Mouse (Mus musculus): ENCODE data around the gene Taar8c. TPM values are rescaled to one million over a fixed set of nuclear protein-coding genes. Genes with fewer than 3 reads are reported as not detected.
A peak's percentile ranks its signal among the peaks of the same experiment; 100 is the strongest.
"Not testable (repeated sequence)": the region's sequence is repeated elsewhere in the genome, so short reads cannot be mapped to it uniquely, and the experiment has no call there.

The Taar8c gene
- polyA plus RNA-seq, 1 experiment from 2014 or later: not detected

DNA sequence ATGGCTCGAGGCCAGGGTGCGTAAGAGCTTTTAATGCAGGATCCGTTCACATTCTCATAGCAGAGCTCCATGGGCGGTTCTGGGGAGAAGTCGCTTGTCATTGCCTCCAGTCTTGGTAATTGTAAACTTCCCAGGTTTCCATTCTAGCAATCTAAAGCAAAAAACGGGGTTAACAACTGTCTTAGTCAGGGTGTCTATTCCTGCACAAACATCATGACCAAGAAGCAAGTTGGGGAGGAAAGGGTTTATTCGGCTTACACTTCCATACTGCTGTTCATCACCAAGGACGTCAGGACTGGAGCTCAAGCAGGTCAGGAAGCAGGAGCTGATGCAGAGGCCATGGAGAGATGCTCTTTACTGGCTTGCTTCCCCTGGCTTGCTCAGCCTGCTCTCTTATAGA is 7.7 kb upstream of the Taar8c start, which contains the start of gene Taar9:
Gene Taar9, minus strand, starts transcription at position 101 of the 400 bp plus-strand sequence.
- H3K4me2 ChIP-seq; H3K27ac ChIP-seq (replicated peaks); ATAC-seq (ENCODE audit: insufficient read depth); H3K9me3 ChIP-seq (replicated peaks); H3K36me3 ChIP-seq (replicated peaks); H3K4me3 ChIP-seq (replicated peaks); H3K9ac ChIP-seq; H3K4me1 ChIP-seq (replicated peaks); H3K27me3 ChIP-seq: not testable (repeated sequence)
- WGBS (ENCODE audit: insufficient replicate concordance): 62% methylated on average over 8 of the region's 8 CpGs

DNA sequence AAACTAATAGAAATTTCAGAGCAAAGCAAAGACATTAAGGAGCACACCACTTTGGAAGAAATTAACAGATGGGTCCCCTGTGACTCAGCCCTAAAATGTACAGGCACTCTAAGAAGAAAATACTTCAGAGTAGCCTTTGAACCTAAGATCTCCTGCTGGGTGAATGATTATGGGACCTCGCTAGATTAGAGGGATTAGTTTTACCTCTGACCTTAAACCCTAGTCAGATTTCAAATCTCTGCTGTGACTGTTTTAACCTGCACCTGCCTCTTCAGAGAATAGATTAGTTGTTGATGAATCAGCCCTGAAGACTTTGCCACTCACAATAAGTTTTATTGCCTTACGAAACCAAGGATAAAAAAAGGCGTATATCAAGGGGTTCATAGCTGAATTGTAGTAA is 6.5 kb upstream of the Taar8c start:
- Histone ChIP-seq H3K4me3 (replicated peaks) (no peak overlapping the region), H3K27ac (replicated peaks) (no peak overlapping the region), H3K36me3 (replicated peaks) (no peaks in the 10 kb centered on the region), H3K4me1 (replicated peaks) (peaks cover 3% of the 10 kb centered on the region; the same call in 1 of the 2 replicates), H3K9me3 (replicated peaks) (no peaks in the 10 kb centered on the region), H3K27me3 (no peaks in the 10 kb centered on the region), H3K4me2 (no peak overlapping the region), H3K9ac (no peak overlapping the region)
- no peak for ATAC-seq (ENCODE audit: insufficient read depth)
- WGBS (ENCODE audit: insufficient replicate concordance): 67% methylated on average over 3 of the region's 3 CpGs

DNA sequence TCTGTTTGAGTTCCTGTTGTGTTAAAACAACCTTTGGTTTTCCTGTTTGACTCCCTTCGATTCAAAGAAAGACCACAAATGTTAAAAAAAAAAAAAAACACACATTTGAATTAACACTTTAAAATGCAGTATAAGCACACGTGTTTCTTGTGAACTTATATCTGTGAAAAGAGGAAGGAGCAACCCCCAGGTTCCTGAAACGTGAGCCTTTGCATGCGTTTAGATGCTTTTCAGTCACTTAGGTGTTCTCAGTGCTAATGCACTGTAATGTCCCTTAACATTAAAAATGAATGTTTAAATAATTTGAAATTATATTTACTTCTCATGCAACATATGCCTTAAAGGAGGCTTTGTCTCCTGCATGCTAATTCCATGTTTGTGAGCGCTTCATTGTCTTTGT is 6.0 kb upstream of the Taar8c start:
- WGBS (ENCODE audit: insufficient replicate concordance): 21% methylated on average over 5 of the region's 5 CpGs
- H3K27me3 ChIP-seq: no peaks in the 10 kb centered on the region
- no peak overlapping the region for H3K27ac ChIP-seq (replicated peaks)
- H3K36me3 ChIP-seq (replicated peaks): no peaks in the 10 kb centered on the region
- H3K4me1 ChIP-seq (replicated peaks): peaks cover 3% of the 10 kb centered on the region; the same call in 1 of the 2 replicates
- H3K4me2 ChIP-seq: no peak overlapping the region
- H3K4me3 ChIP-seq (replicated peaks): no peak overlapping the region
- no peak overlapping the region for H3K9ac ChIP-seq
- ATAC-seq (ENCODE audit: insufficient read depth): no peak
- H3K9me3 ChIP-seq (replicated peaks): no peaks in the 10 kb centered on the region

DNA sequence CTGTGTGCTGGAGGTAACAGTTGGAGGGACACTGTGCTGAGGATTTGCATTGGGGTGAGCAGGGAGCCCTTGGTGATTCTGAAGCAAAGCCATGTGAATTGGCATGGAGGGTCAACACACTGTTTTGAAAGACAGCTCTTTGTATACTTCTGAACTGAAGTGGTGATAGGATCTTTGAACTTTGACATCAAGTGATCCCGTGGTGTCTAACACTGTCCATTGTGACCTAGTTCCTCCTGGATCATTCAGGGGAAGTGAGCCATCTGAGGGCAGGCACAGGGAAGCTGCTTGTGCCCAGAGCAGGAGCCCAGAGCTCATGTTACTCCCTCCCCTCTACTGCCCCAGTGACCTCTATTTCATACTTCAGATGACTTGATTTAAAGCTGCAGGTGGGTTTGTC is 1.6 kb upstream of the Taar8c start:
- ATAC-seq (ENCODE audit: insufficient read depth): peak; percentile 70

DNA sequence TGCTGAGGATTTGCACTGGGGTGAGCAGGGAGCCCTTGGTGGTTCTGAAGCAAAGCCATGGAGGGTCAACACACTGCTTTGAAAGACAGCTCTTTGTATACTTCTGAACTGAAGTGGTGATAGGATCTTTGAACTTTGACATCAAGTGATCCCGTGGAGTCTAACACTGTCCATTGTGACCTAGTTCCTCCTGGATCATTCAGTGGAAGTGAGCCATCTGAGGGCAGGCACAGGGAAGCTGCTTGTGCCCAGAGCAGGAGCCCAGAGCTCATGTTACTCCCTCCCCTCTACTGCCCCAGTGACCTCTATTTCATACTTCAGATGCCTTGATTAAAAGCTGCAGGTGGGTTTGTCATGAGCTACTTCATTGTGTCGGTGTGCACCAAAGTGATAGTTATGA is 4.7 kb downstream of the Taar8c start:
- not testable (repeated sequence) for H3K4me2 ChIP-seq; H3K4me1 ChIP-seq (replicated peaks); H3K9ac ChIP-seq; H3K27ac ChIP-seq (replicated peaks); H3K36me3 ChIP-seq (replicated peaks); H3K27me3 ChIP-seq; H3K4me3 ChIP-seq (replicated peaks); H3K9me3 ChIP-seq (replicated peaks)
- WGBS (ENCODE audit: insufficient replicate concordance): 38% methylated on average over 2 of the region's 2 CpGs
- peak; percentile 31; the same call in 1 of the 2 replicates for ATAC-seq (ENCODE audit: insufficient read depth)

More for the DNA sequence above, 1.6 kb upstream of the Taar8c start:
- H3K36me3 ChIP-seq (replicated peaks); H3K4me3 ChIP-seq (replicated peaks); H3K9ac ChIP-seq; H3K27ac ChIP-seq (replicated peaks); H3K27me3 ChIP-seq; H3K4me1 ChIP-seq (replicated peaks); H3K9me3 ChIP-seq (replicated peaks); H3K4me2 ChIP-seq: not testable (repeated sequence)
- WGBS (ENCODE audit: insufficient replicate concordance): 6% methylated on average over 1 of the region's 1 CpGs

DNA sequence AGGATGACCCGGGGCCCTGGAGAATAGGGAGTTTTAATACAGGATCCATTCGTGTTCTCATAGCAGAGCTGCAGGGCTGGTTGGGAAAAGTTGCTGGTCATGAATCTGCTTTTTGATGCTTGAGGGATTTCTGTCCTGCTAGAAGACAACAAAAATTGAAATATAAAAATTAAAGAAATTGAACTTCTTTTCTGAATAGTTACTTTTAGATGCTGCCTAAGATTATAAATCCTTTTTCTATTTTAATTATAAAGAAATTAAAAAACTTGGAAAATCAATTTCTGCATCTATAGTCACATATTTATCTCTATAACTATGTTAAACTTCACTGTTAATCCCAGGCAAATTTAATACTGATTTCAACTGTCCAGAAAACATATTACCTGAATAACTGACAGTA is 9.5 kb downstream of the Taar8c start, which contains the start of gene Taar8b:
Gene Taar8b, minus strand, starts transcription at position 101 of the 400 bp plus-strand sequence.
- H3K4me3 ChIP-seq (replicated peaks): no peak within 1 kb of the TSS
- no peaks in the 10 kb centered on the region for H3K9me3 ChIP-seq (replicated peaks)
- 0 out of 2 replicates have a peak, but pooled peaks cover 2% of the 10 kb centered on the region for H3K4me1 ChIP-seq (replicated peaks)
- no peaks in the 10 kb centered on the region for H3K36me3 ChIP-seq (replicated peaks)
- H3K27me3 ChIP-seq: no peaks in the 10 kb centered on the region
- no peak for ATAC-seq (ENCODE audit: insufficient read depth)
- no peak within 1 kb of the TSS for H3K27ac ChIP-seq (replicated peaks)
- 51% methylated on average over 2 of the region's 2 CpGs for WGBS (ENCODE audit: insufficient replicate concordance)
- no peak within 1 kb of the TSS for H3K9ac ChIP-seq
- H3K4me2 ChIP-seq: no peak within 1 kb of the TSS

DNA sequence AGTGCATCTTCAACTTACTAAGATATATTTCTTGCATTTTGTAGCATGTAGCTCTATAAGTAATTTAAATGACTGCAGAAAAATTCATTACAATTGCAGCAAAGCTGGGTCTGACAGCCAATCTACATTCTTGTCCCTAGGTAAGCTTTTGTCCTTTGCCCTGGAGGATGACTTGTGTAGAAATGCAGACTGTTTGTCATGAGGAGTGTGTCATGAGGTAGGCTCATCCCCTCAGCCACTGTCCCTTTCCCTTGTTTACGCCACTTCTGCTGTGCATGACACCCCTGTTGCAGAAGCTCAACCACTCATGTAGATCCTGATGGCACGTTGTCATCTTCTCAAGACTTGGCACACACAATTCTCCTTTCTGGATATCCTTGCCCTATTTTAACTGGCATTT is 14.5 kb downstream of the Taar8c start:
- ATAC-seq (ENCODE audit: insufficient read depth): no peak
- Histone ChIP-seq H3K36me3 (replicated peaks) (no peaks in the 10 kb centered on the region), H3K9me3 (replicated peaks) (no peaks in the 10 kb centered on the region), H3K27ac (replicated peaks) (no peak overlapping the region), H3K27me3 (no peaks in the 10 kb centered on the region), H3K4me2 (no peak overlapping the region), H3K4me1 (replicated peaks) (0 out of 2 replicates have a peak, but pooled peaks cover 4% of the 10 kb centered on the region), H3K4me3 (replicated peaks) (no peak overlapping the region), H3K9ac (no peak overlapping the region)
- WGBS (ENCODE audit: insufficient replicate concordance): 60% methylated on average over 2 of the region's 2 CpGs

DNA sequence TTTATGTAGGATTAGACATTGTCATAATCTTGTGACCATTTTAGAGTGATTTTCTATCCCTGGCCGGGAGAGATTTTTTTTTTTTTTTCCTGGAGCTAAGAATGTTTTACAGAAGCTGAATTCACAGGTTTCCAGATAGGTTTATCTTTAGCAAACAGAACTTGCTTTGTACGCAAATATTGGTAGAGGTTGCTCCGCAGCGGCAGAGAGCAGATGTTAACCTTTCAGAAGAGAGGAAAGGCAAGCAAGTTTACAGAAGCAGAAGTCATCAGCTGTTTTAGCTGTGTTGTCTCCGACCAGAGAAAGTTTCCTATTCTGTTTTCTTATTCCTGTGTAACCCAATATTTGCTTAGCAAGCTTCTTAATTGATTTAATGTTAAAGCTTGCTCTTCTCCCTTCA is 15.2 kb downstream of the Taar8c start:
- Histone ChIP-seq H3K9ac (no peak overlapping the region), H3K9me3 (replicated peaks) (no peaks in the 10 kb centered on the region), H3K36me3 (replicated peaks) (no peaks in the 10 kb centered on the region), H3K4me1 (replicated peaks) (0 out of 2 replicates have a peak, but pooled peaks cover 4% of the 10 kb centered on the region), H3K4me2 (no peak overlapping the region), H3K4me3 (replicated peaks) (no peak overlapping the region), H3K27ac (replicated peaks) (no peak overlapping the region), H3K27me3 (no peaks in the 10 kb centered on the region)
- no peak for ATAC-seq (ENCODE audit: insufficient read depth)
- WGBS (ENCODE audit: insufficient replicate concordance): 29% methylated on average over 5 of the region's 5 CpGs

DNA sequence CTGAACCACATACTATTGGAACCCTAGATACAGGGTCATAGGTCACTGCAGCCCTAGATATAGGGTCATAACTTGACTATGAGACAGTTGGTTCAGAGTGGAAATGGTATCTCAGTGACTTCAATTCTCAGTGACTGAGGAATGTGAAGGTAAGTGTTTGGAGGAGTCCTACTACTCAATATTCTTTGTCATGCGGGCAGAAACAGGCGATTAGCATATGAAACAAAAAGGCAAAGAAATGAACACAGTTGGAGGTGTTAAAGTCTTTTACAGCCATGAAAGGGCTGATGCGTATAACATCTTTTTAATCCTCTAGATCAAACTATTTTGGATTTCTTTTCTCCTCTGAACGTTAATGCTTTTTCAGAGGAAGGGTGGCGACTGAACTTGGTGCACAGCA is 15.8 kb downstream of the Taar8c start:
- Histone ChIP-seq H3K27me3 (no peaks in the 10 kb centered on the region), H3K4me1 (replicated peaks) (0 out of 2 replicates have a peak, but pooled peaks cover 4% of the 10 kb centered on the region), H3K4me3 (replicated peaks) (no peak overlapping the region), H3K9me3 (replicated peaks) (no peaks in the 10 kb centered on the region), H3K36me3 (replicated peaks) (no peaks in the 10 kb centered on the region), H3K9ac (no peak overlapping the region), H3K4me2 (no peak overlapping the region), H3K27ac (replicated peaks) (peak overlapping the region; percentile 35; the same call in 1 of the 2 replicates)
- ATAC-seq (ENCODE audit: insufficient read depth): no peak
- WGBS (ENCODE audit: insufficient replicate concordance): 46% methylated on average over 5 of the region's 5 CpGs

DNA sequence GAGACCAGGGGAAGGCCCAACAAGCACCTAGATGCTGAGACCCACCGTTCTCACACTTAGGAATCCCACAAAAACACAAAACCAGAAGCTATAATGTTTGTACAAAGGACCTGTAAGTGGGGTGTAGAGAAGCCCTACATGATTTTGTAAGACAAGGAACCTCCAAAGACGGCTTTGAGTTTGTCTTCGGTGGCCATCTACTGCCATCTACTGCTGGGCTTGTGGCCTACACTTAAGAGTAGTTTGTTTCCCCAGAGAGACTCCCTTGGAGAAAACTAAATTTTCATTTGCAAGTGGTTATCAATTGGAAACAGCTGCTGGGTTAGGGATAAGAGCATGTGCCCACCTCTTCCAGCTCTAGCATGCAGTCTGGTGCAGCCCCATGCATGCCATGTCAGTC is 21.5 kb downstream of the Taar8c start:
- H3K4me1 ChIP-seq (replicated peaks): no peaks in the 10 kb centered on the region
- no peak overlapping the region for H3K9ac ChIP-seq
- H3K36me3 ChIP-seq (replicated peaks): no peaks in the 10 kb centered on the region
- 31% methylated on average over 3 of the region's 3 CpGs for WGBS (ENCODE audit: insufficient replicate concordance)
- H3K9me3 ChIP-seq (replicated peaks): no peaks in the 10 kb centered on the region
- no peak for ATAC-seq (ENCODE audit: insufficient read depth)
- no peaks in the 10 kb centered on the region for H3K27me3 ChIP-seq
- no peak overlapping the region for H3K4me2 ChIP-seq
- no peak overlapping the region for H3K4me3 ChIP-seq (replicated peaks)
- H3K27ac ChIP-seq (replicated peaks): no peak overlapping the region

DNA sequence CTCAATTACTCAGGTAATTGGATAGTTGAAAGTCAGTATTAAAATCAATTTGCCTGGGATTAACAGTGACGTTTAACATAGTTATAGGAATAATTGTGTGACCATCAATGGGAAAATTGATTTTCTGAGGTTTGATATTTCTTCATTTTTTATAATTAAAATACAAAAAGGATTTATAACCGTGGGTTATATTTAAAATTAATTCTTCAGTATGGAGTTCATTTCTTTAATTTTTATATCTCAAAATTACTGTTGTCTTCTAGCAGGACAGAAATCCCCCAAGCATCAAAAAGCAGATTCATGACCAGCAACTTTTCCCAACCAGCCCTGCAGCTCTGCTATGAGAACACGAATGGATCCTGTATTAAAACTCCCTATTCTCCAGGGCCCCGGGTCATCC is 25.5 kb downstream of the Taar8c start, which contains the start of gene Taar8a:
Gene Taar8a, plus strand, starts transcription at position 301 of the 400 bp plus-strand sequence.
- not testable (repeated sequence) for H3K4me1 ChIP-seq (replicated peaks); ATAC-seq (ENCODE audit: insufficient read depth); H3K27ac ChIP-seq (replicated peaks); H3K4me3 ChIP-seq (replicated peaks); H3K36me3 ChIP-seq (replicated peaks); H3K9me3 ChIP-seq (replicated peaks); H3K27me3 ChIP-seq; H3K4me2 ChIP-seq; H3K9ac ChIP-seq
- 50% methylated on average over 2 of the region's 4 CpGs for WGBS (ENCODE audit: insufficient replicate concordance)

DNA sequence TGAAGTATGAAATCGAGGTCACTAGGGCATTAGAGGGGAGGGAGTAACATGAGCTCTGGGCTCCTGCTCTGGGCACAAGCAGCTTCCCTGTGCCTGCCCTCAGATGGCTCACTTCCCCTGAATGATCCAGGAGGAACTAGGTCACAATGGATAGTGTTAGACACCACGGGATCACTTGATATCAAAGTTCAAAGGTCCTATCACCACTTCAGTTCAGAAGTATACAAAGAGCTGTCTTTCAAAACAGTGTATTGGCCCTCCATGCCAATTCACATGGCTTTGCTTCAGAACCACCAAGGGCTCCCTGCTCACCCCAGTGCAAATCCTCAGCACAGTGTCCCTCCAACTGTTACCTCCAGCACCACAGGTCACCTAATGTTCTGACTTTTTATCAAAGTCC is 27.0 kb downstream of the Taar8c start:
- H3K9ac ChIP-seq; H3K27me3 ChIP-seq; H3K36me3 ChIP-seq (replicated peaks); H3K4me1 ChIP-seq (replicated peaks); ATAC-seq (ENCODE audit: insufficient read depth); H3K9me3 ChIP-seq (replicated peaks); H3K4me2 ChIP-seq; H3K4me3 ChIP-seq (replicated peaks); H3K27ac ChIP-seq (replicated peaks): not testable (repeated sequence)
- 34% methylated on average over 2 of the region's 2 CpGs for WGBS (ENCODE audit: insufficient replicate concordance)
